In the genomic region with DNA sequence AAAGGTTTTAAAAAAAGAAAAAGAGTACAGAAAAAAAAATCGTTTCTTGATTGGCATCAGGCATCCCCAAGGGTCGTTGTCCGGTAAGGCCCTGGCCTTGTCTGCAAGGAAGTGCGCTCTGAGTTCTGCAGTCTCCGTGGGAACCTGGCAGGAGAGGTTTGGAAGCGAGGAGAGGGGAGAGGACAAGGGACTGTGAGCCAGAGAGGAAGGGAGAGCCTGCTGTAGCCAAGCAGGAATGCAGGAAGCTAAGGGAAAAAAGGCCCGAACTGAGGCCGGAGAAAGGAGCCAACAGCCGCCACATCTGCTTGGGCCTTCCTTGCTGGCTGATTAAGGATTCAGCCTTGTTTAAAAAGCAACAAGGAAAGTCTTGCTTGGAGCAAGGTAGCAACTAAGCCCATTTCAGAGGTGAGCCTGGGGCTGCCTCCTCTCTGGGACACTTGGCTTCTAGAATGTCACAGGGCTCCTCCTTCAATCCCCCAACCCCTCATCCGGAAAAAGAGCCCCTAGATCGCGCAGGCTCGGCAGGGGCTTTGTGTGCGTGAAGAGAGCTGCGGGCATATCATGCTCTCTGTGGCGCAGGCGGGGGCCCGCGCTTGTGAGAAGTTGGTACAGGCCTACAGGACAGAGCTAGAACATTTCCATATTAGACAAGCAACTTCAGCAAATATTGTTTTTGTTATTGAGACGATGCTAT, we compare ENCODE assay signal across 10 mouse cellular contexts. TPM values are rescaled to one million over a fixed set of nuclear protein-coding genes. Genes with fewer than 3 reads are reported as not detected.
DNase-seq lines count a peak whose midpoint lies in the region; ATAC-seq and TF ChIP-seq lines count a peak whose summit lies in the region.
"Had no signal": no experiment of that assay in that cellular context is flagged by ENCODE, and none has a peak within 500 bp of the region (broad histone marks: within the 10 kb centered on the region; RNA-seq: fewer than 3 reads in every experiment).

No protein-coding gene starts in this region.

- TF ChIP-seq CTCF in kidney, adult 2 months (conservative IDR thresholded peaks at IDR 0.05; ENCODE audit: insufficient read depth, insufficient read length, low read depth, low read length), result no peak

- peak; percentile 29 for DNase-seq in kidney, adult 2 months
- no peak for DNase-seq in kidney, adult 18-20 months
- DNase-seq in hindbrain, embryonic 11.5 days (ENCODE audit: low spot score), result no peak
- peak; percentile 58 for DNase-seq in midbrain, embryonic 14.5 days
- DNase-seq in right cerebral cortex, adult 18-20 months, result no peak
- no peak for DNase-seq in liver, embryonic 11.5 days (ENCODE audit: low spot score)
- DNase-seq in spleen, postnatal 14 days (ENCODE audit: low spot score in 2 of 2), result no peak
- DNase-seq: liver, embryonic 13.5 days had no signal

- no peaks in the 10 kb centered on the region for H3K36me3 ChIP-seq in kidney, adult 2 months (ENCODE audit: control insufficient read depth, insufficient read depth, low read length)
- H3K36me3 ChIP-seq in embryonic facial prominence, embryonic 15.5 days, result no peaks in the 10 kb centered on the region
- no peaks in the 10 kb centered on the region for H3K36me3 ChIP-seq in hindbrain, embryonic 11.5 days (ENCODE audit: control insufficient read depth, insufficient read depth, low read length)
- no peaks in the 10 kb centered on the region for H3K36me3 ChIP-seq in midbrain, embryonic 14.5 days (ENCODE audit: control insufficient read depth, insufficient read depth, low read length)
- H3K36me3 ChIP-seq in liver, embryonic 11.5 days (ENCODE audit: control insufficient read depth, insufficient read depth, low read length), result no peaks in the 10 kb centered on the region
- H3K36me3 ChIP-seq: G1E; liver, embryonic 13.5 days had no signal

- 65% methylated on average over 20 of the region's 20 CpGs for WGBS in kidney, adult 2 months
- WGBS in embryonic facial prominence, embryonic 15.5 days, result 26% methylated on average over 20 of the region's 20 CpGs
- WGBS in hindbrain, embryonic 11.5 days, result 40% methylated on average over 20 of the region's 20 CpGs
- 30% methylated on average over 20 of the region's 20 CpGs for WGBS in midbrain, embryonic 14.5 days
- WGBS in liver, embryonic 11.5 days, result 63% methylated on average over 20 of the region's 20 CpGs

- peak overlapping the region; percentile 7; the same call in 1 of the 2 replicates for H3K4me2 ChIP-seq in embryonic facial prominence, embryonic 15.5 days (replicated peaks)
- no peak overlapping the region for H3K4me2 ChIP-seq in hindbrain, embryonic 11.5 days (replicated peaks; ENCODE audit: low read depth, low read length)
- peak overlapping the region; percentile 11; the same call in 1 of the 2 replicates for H3K4me2 ChIP-seq in midbrain, embryonic 14.5 days (ENCODE audit: low read length)
- H3K4me2 ChIP-seq in liver, embryonic 11.5 days, result no peak overlapping the region
- H3K4me2 ChIP-seq: liver, embryonic 13.5 days had no signal

- no peak overlapping the region for H3K27ac ChIP-seq in kidney, adult 2 months (ENCODE audit: insufficient read depth, low read depth, low read length)
- peak overlapping the region; percentile 94 for H3K27ac ChIP-seq in embryonic facial prominence, embryonic 15.5 days (replicated peaks)
- H3K27ac ChIP-seq in hindbrain, embryonic 11.5 days (ENCODE audit: low read depth, low read length), result peak overlapping the region; percentile 31
- H3K27ac ChIP-seq in midbrain, embryonic 14.5 days (replicated peaks; ENCODE audit: low read depth, low read length), result peak overlapping the region; percentile 49; the same call in 1 of the 2 replicates
- H3K27ac ChIP-seq in liver, embryonic 11.5 days (ENCODE audit: low read depth, low read length), result no peak overlapping the region
- H3K27ac ChIP-seq: liver, embryonic 13.5 days had no signal

- no peak overlapping the region for H3K4me3 ChIP-seq in kidney, adult 2 months (ENCODE audit: insufficient read depth, low read depth, low read length)
- H3K4me3 ChIP-seq in embryonic facial prominence, embryonic 15.5 days (replicated peaks), result no peak overlapping the region
- no peak overlapping the region for H3K4me3 ChIP-seq in hindbrain, embryonic 11.5 days (ENCODE audit: low read depth, low read length)
- no peak overlapping the region for H3K4me3 ChIP-seq in midbrain, embryonic 14.5 days (replicated peaks; ENCODE audit: low read depth, low read length)
- H3K4me3 ChIP-seq in liver, embryonic 11.5 days (ENCODE audit: low read depth, low read length), result no peak overlapping the region
- H3K4me3 ChIP-seq: liver, embryonic 13.5 days had no signal

- no peaks in the 10 kb centered on the region for H3K4me1 ChIP-seq in kidney, adult 2 months (ENCODE audit: control insufficient read depth, insufficient read depth, low read length)
- H3K4me1 ChIP-seq in embryonic facial prominence, embryonic 15.5 days, result peaks cover 60% of the 10 kb centered on the region
- peaks cover 10% of the 10 kb centered on the region for H3K4me1 ChIP-seq in hindbrain, embryonic 11.5 days (replicated peaks; ENCODE audit: control insufficient read depth, insufficient read depth, low read length)
- H3K4me1 ChIP-seq in midbrain, embryonic 14.5 days (ENCODE audit: control insufficient read depth, insufficient read depth, low read length), result peaks cover 13% of the 10 kb centered on the region; the same call in 1 of the 2 replicates
- peaks cover 2% of the 10 kb centered on the region for H3K4me1 ChIP-seq in liver, embryonic 11.5 days (replicated peaks; ENCODE audit: control insufficient read depth, insufficient read depth, low read length)

- TF ChIP-seq POLR2A in kidney, adult 2 months (IDR thresholded peaks at IDR 0.05; ENCODE audit: low read depth, low read length), result no peak

- no peaks in the 10 kb centered on the region for H3K27me3 ChIP-seq in kidney, adult 2 months (replicated peaks; ENCODE audit: control insufficient read depth, insufficient read depth, low read length)
- no peaks in the 10 kb centered on the region for H3K27me3 ChIP-seq in embryonic facial prominence, embryonic 15.5 days
- H3K27me3 ChIP-seq in hindbrain, embryonic 11.5 days (ENCODE audit: control insufficient read depth, insufficient read depth, low read length), result no peaks in the 10 kb centered on the region
- no peaks in the 10 kb centered on the region for H3K27me3 ChIP-seq in midbrain, embryonic 14.5 days (ENCODE audit: control insufficient read depth, insufficient read depth, low read length)
- H3K27me3 ChIP-seq in liver, embryonic 11.5 days (replicated peaks; ENCODE audit: control insufficient read depth, insufficient read depth, low read length), result no peaks in the 10 kb centered on the region
- H3K27me3 ChIP-seq: liver, embryonic 13.5 days had no signal

- no peaks in the 10 kb centered on the region for H3K9me3 ChIP-seq in embryonic facial prominence, embryonic 15.5 days (replicated peaks)
- no peaks in the 10 kb centered on the region for H3K9me3 ChIP-seq in hindbrain, embryonic 11.5 days (ENCODE audit: control insufficient read depth, low read length)
- no peaks in the 10 kb centered on the region for H3K9me3 ChIP-seq in midbrain, embryonic 14.5 days (ENCODE audit: control insufficient read depth, low read length)
- H3K9me3 ChIP-seq in liver, embryonic 11.5 days (ENCODE audit: control insufficient read depth, low read length), result no peaks in the 10 kb centered on the region
- H3K9me3 ChIP-seq: G1E; liver, embryonic 13.5 days had no signal

- 0 out of 2 replicates have a peak, but pooled peaks have one; percentile 25 for ATAC-seq in embryonic facial prominence, embryonic 15.5 days (ENCODE audit: insufficient number of reproducible peaks, low FRiP score, low TSS enrichment, low read depth)
- no peak for ATAC-seq in hindbrain, embryonic 11.5 days (ENCODE audit: low FRiP score)
- no peak for ATAC-seq in midbrain, embryonic 14.5 days (ENCODE audit: low FRiP score, low TSS enrichment)
- ATAC-seq in liver, embryonic 11.5 days (replicated peaks; ENCODE audit: low FRiP score), result no peak

- H3K9ac ChIP-seq in embryonic facial prominence, embryonic 15.5 days, result no peak overlapping the region
- H3K9ac ChIP-seq in hindbrain, embryonic 11.5 days (ENCODE audit: low read depth, low read length), result peak overlapping the region; percentile 38; the same call in 1 of the 2 replicates
- H3K9ac ChIP-seq in midbrain, embryonic 14.5 days (replicated peaks; ENCODE audit: low read length), result no peak overlapping the region; the same call in 1 of the 2 replicates
- H3K9ac ChIP-seq in liver, embryonic 11.5 days (ENCODE audit: low read depth, low read length), result no peak overlapping the region
- H3K9ac ChIP-seq: liver, embryonic 13.5 days had no signal

RNA-seq across cellular contexts. Expression of gene Tns4, which starts 31.6 kb away (rescaled TPM):
- 0.86 and 1.8 TPM in 2 replicates for polyA plus RNA-seq in kidney, adult 2 months (2012; rRNA removed)
- polyA plus RNA-seq in embryonic facial prominence, embryonic 15.5 days (2015; fragmentation: Nextera tagmentation; extraction: Ambion mirVana), result 2.7 and 2.8 TPM in 2 replicates
- 0.50 and 1.1 TPM in 2 replicates for polyA plus RNA-seq in hindbrain, embryonic 11.5 days (2014; fragmentation: Nextera tagmentation; extraction: Ambion mirVana)
- 0.22 TPM in 1 of 2 replicates, not detected in the other for polyA plus RNA-seq in midbrain, embryonic 14.5 days (2014; fragmentation: Nextera tagmentation; extraction: Ambion mirVana)
- polyA plus RNA-seq in liver, embryonic 11.5 days (2014; fragmentation: Nextera tagmentation; extraction: Ambion mirVana), result 0.21 TPM in 1 of 2 replicates, not detected in the other

RNA-seq across cellular contexts. Expression of gene Ccr7, which starts 34.2 kb away (rescaled TPM):
- polyA plus RNA-seq in kidney, adult 2 months (2012; rRNA removed), result 1.1 and 11.2 TPM in 2 replicates
- 0.57 and 0.59 TPM in 2 replicates for polyA plus RNA-seq in embryonic facial prominence, embryonic 15.5 days (2015; fragmentation: Nextera tagmentation; extraction: Ambion mirVana)
- polyA plus RNA-seq in hindbrain, embryonic 11.5 days (2014; fragmentation: Nextera tagmentation; extraction: Ambion mirVana), result 0.17 and 0.31 TPM in 2 replicates
- polyA plus RNA-seq in midbrain, embryonic 14.5 days (2014; fragmentation: Nextera tagmentation; extraction: Ambion mirVana), result 0.45 TPM in 1 of 2 replicates, not detected in the other
- 0.36 and 0.58 TPM in 2 replicates for polyA plus RNA-seq in liver, embryonic 11.5 days (2014; fragmentation: Nextera tagmentation; extraction: Ambion mirVana)
- polyA plus RNA-seq: G1E had no signal

Comparison
In these comparisons a context has a peak if more than half of its experiments do, and no peak if none do; other contexts are left out.
1. DNase-seq: peak in kidney, adult 2 months (single experiment) and midbrain, embryonic 14.5 days (single experiment); none in kidney, adult 18-20 months (single experiment), hindbrain, embryonic 11.5 days (single experiment), right cerebral cortex, adult 18-20 months (single experiment), liver, embryonic 11.5 days (single experiment) and spleen, postnatal 14 days (0 of 2).
2. H3K27ac ChIP-seq: peak in embryonic facial prominence, embryonic 15.5 days (single experiment), hindbrain, embryonic 11.5 days (single experiment) and midbrain, embryonic 14.5 days (single experiment); none in kidney, adult 2 months (single experiment) and liver, embryonic 11.5 days (single experiment).
3. H3K4me2 ChIP-seq: peak in embryonic facial prominence, embryonic 15.5 days (single experiment) and midbrain, embryonic 14.5 days (single experiment); none in hindbrain, embryonic 11.5 days (single experiment) and liver, embryonic 11.5 days (single experiment).